Mouse (Mus musculus) spleen, embryonic (tissue): ENCODE results near the gene Gm20708.

Experiments used
- CTCF ChIA-PET: fragments of 350-600 bp; sonication (Branson Sonifier 250); formaldehyde crosslinking; loops from one replicate; lab custom pipeline; 2022; lab: Charles Lee

Gene Gm20708

DNA sequence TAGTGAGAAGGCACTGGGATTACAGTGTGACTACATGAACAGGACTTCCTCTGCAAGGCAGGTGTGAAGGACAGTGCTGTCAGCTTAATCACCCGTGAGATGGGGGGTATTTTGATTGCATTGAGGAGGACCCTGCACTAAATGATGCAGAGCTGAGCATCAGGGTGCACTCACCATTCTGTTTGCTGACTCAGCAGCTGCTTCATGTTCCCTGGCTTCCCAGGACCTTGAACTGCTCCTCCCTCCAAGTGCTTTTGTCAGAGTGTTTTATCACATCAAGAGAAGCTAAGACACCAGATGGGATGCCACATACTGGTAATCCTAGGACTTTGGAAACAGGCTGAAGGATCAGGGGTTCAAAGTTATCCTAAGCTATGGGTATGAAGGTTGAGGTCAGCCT is 46.5 kb downstream of the Gm20708 start:
- CTCF ChIA-PET: no interaction called here

DNA sequence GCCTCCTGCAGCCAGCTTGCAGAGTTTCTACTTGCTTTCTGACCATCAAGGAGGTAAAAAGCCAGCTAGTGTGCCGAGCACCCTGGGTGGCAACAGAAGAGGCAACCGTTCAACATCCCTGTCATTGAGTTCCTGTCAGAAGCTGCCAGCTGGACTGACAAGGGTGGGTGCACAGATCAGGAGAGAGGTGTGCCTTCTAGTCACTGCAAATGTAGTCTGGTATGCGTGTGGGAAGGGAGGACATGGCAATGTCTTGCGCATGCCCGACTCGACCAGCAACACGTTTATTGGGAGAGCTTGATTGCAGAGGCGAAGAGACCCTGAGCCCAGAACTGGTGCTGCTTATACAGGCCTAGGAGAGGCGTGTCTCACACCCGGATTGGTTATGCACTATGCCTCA is 48.0 kb downstream of the Gm20708 start:
- CTCF ChIA-PET: no interaction called here

DNA sequence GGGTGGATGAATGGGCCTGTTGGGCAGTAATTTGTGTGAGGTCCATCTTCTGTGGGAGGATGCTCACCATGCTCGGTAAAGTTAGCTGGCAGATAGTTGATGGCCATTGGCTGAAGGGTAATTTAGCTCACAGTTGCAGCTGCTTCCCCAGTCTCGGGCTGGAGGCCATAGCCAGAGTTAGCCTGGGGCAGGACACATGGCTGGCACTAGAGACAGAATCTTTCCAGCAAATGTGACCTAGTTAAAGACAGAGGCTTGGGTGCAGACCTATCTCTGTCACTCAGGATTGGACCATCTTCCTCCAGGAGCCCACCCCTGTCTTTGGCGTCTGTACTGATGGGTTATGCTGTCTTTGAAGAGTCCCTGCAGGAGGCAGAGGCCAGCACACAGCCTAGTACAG is 48.9 kb downstream of the Gm20708 start:
- CTCF ChIA-PET: no interaction called here

DNA sequence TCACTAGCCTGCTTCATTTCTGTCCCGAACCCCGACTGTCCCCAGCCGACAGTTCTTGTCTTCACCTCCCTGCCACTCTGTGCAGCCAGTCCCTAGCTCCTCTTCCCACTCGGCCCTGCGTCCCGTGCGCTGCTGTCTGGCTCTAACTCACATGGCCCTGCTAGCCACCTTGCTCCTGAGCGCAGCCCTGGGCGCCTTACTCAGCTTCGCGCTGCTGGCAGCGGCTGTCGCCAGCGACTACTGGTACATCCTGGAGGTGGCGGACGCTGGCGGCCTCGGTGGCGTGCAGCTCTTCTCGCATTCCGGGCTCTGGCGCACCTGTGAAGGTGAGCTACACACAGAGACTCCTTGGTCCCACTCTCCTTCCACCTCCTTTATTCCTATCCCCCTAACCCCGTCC is 51.1 kb downstream of the Gm20708 start, which contains the start of gene Tmem235:
TSS of gene Tmem235 (plus strand) at position 152 of the 400 bp plus-strand sequence.
- CTCF ChIA-PET: interaction anchor here (0.6 kb wide), 1 partner anchor 9 kb away, joined by 3 read pairs; no protein-coding TSS in a partner anchor

DNA sequence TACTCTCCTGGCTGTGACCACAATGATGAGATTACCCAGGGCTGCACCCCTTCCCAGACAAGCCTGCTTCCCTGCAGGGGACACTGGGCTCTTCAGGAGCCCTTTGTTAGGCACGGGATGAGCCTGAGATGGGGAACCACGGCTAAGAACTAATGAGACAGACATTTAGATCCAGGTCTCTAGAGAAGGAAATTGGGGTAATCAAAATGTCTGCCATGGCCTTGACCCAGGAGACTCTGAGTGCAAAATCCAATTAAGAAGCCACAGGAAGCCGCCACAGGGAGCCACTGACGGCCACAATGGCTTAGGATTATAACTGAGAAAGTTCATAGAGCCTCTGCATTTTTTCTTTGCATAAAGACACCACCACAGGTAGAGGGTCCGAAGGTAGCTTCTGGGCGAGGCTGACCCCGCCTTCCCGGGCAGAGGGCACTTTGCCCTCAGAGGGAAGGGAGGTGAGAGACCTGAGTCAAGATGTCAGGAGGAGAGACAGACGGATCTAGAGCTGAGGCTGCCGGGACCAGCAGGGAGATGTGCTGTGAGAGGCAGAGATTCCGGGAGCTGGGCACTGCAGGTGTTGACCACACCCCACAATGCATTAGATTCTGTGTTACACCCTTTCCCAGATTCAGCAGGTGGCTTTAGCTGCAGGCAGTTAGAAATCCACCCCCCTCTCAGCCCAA is 53.8 kb downstream of the Gm20708 start:
- CTCF ChIA-PET: no interaction called here

DNA sequence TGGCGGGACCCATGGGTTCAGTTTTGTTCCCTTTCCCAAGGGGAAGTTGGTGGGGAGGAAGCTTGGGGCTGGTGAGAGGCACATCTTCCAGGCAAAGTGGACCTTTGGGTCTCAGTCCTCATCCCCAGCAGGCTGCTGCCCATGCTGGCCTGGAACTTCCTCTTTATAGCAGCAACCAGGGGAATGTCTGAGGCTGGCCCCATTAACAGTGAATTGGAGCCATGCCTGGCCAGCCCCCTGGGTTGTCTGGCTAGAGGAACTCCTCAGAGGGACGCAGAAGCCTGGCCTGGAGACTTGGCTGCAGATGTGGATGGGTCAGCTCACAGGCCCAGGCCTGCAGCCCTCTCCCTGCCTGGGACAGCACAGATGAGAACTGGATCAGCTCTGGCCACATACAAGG is 55.3 kb downstream of the Gm20708 start:
- CTCF ChIA-PET: interaction anchor here (0.5 kb wide), 1 partner anchor 14 kb away, joined by 3 read pairs; no protein-coding TSS in a partner anchor

DNA sequence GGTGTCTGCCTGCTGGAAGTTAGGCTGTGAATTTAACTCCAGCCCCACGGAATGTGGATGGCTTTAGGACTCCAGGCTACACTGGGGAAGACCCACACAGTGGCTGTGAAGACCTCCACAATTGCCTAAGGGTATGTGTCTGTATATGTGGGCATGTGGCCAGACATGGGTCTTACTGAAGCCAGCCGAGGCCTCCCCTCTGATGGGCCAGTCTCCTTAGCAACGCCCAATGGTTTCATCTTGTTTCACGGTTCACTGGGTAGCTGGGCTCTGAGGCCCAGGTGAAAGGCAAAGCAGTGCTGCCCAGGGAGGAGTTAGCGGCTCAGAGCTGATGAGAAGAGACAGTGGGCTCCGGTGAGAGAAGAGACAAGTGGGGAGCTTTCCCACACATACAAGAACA is 56.5 kb downstream of the Gm20708 start:
- CTCF ChIA-PET: interaction anchor here (0.6 kb wide), 1 partner anchor 546 kb away, joined by 5 read pairs; no protein-coding TSS in a partner anchor

DNA sequence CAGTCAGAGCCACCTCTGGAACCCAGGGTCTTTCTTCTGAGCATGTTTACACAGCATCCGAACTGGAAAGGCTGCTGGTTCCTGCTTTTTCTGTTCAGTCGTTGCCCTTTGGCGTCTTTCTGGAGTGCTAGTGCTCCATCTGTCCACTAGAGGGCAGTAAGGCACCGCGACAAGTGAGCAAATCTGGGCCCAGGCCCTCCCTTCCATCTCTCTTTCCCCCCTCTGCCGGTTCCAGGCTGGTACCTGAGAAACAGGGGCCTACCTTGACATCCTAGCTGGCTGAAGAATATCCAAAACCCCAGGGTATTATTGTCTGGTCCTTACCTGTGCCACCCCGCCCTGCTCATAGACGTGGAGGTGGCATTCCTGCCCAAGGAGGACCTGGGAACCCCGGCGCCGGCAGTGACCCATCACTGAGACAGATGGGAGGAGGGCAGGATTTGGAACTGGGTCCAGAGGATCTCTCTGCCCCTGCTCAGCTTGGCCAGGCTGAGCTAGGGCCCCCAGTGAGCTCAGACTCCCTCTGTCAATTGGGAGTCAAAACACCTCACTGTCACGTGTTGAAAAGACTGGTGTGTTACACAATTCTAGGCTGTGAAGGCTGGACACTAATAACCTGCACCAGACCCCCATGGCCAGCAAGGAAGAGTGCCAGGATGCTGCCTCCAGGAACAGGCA is 61.4 kb downstream of the Gm20708 start:
- CTCF ChIA-PET: interaction anchor here (0.5 to 1.2 kb wide), 4 partner anchors 143 to 447 kb away, joined by 3 to 13 read pairs (median 5); no protein-coding TSS in a partner anchor

DNA sequence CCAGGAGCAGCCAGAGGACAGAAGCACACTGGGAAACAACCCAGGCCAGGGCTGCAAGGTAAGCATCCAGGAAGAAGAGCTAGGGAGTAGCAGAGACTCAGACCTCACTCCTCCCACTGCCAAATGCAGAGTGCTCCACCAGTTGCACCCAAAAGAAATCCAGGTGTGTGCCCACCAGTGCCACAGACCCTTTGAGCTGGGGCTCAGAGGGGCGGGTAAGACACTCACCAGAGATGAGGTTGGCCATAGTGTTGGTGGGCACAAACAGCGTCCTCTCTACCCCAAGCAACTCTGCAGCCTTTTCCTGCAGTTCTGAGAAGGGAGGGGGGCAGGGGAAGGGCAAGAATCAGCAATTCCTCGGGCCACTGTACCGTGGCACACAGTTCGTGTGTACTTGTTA is 61.9 kb downstream of the Gm20708 start:
- CTCF ChIA-PET: interaction anchor here (0.5 to 1.2 kb wide), 4 partner anchors 42 to 447 kb away, joined by 3 to 13 read pairs (median 4); no protein-coding TSS in a partner anchor

DNA sequence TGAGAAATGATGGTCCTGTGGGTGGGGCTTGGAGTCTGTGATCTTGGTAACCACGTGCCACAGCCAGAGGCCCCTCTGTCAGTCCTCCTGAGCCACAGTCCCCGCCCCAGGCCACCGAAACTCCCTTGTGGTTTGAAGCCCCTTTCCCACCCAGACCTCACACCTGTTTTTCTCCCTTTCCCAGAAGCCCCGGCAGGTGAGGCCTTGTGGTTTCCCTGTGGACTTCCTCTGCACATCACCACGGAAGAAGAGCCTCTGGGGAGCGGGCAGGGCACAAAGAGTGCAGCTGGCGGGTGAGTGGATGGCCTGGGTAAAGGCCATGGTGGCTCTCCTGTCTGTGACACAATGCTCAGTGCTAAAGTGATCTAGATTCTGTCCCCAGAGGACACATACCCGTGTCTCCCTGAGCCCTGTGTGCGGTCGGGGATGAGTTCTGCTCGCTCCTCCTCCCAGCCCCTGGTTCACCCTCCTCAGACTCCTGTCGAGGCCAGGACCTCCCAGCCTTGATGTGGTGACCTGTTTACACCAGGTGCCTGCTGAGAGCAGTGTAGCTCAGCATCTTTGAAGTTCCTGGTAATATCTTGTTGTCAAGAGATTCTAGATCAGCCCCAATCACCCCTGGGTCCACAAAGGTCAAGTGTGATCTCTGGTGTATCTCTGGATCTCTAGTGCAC is 62.6 kb downstream of the Gm20708 start:
- CTCF ChIA-PET: interaction anchor here (0.5 to 1.2 kb wide), 3 partner anchors 41 to 146 kb away, joined by 3 to 5 read pairs (median 3); no protein-coding TSS in a partner anchor

DNA sequence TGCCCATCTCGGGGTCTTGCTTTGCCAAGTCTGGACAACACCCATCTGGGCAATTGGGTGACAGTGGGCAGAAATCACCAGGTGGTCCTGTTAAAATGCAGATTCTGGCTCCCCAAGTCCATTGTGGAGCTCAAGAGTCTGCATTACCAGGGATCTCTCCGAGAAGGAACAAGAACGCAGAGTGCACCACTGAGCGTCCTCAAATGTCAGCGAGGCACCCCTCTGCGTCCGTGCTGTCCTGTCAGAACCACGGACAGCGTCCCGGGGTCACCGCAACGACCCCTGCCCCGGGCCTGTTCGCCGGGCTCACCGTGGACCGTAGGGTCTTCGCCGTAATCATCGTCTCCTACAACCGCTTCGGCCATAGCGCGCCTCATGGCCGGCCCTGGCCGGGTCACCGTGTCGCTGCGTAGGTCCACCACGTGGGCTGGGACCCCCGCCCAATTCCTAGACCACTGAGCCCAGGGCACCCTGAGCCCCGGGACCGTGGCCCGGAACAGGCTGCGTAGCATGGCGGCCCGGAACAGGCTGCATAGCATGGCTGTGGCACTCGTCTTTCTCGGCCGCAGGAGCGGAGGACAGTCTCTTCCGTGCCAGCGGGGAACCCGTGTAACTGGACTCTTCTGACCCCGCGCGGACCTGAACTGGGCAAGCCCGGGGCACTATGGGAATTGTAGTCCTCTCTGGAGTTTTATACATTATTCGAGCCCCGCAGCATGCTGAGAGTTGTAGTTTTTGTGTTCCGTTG is 63.6 kb downstream of the Gm20708 start, which contains the start of gene Tha1:
TSS of gene Tha1 (minus strand) at position 621 of the 748 bp plus-strand sequence.
- CTCF ChIA-PET: interaction anchor here (0.6 to 0.8 kb wide), 3 partner anchors 51 to 272 kb away, joined by 4 to 18 read pairs (median 5); no protein-coding TSS in a partner anchor

DNA sequence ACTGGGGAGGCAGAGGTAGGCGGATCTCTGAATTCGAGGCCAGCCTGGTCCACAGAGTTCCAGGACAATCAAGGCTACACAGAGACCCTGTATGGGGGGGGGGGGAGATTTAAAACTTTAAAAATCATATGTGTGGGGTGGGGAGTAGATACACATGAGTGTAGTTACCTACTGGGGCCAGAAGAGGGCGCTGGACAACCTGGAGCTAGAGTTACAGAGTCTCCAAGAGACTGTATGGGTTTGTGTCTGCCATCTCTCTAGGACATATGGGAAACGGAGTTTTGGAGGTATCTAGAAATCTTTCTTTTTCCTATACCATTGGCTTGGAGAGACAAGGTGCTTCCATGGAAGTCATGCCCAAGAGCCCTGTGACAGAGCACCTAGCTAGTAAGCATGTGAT is 65.0 kb downstream of the Gm20708 start:
- CTCF ChIA-PET: interaction anchor here (0.6 to 1.2 kb wide), 4 partner anchors 44 to 1381 kb away, joined by 3 to 19 read pairs (median 4); no protein-coding TSS in a partner anchor

DNA sequence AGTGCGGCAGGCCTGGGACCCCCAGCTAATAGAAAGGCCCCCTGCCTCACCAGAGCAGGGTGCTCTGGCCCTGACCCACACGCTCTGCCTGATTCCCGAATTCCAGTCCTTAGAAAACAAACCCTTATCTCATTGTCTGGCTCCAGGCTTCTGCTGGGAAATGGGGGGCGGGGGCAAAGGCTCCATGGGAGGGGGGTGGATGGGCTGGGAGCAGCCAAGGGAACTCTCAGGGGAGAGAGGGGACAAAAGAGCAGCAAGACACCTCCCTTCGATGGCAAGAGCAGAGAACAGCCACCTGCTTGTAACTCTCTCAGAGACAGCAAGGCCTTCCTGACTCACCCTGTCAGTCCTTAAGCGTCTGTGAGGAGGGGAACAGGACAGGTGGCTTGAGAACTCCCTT is 66.2 kb downstream of the Gm20708 start:
- CTCF ChIA-PET: interaction anchor here (0.7 kb wide), 1 partner anchor 972 kb away, joined by 5 read pairs; no protein-coding TSS in a partner anchor

DNA sequence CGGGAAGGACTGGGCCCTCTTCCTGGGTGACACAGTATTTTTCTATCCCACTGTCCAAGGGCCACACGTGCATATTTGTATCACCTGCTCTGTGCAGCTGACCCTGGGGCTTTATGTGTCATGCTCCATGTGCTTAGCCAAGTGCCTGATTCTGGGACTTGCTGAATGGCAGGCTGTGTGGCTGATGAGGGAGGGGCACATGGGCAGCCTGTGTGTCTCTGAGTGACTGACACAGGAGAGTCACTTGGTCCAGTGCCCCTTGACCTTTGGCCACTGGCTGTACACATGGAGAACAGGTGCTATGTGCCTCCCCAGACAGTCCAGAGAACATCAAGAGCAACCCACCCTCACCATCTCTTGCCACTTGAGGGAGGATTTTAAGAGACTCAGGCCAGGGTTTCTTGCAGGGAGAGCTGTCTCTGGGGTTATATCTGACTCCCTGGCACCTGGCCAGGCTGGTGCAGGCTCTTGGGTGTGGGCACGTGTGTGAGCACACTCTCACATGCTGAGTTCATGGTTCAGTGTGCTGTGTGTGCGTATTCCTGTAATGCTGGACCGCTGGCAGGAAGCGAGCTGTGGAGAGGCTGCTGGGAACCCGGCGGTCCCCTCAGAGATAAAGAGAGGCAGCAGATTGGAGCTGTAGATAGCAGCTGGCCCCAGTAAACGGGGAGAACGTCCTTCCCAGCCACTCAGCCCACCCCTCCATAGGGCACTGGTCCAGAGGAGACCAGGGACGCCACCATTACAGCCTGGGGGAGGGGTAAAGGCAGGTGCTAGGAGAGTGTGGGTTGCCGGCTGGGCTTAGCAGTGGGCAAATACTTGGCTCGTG is 68.7 kb downstream of the Gm20708 start:
- CTCF ChIA-PET: interaction anchor here (0.6 kb wide), 2 partner anchors 41 to 106 kb away, joined by 3 read pairs; no protein-coding TSS in a partner anchor

DNA sequence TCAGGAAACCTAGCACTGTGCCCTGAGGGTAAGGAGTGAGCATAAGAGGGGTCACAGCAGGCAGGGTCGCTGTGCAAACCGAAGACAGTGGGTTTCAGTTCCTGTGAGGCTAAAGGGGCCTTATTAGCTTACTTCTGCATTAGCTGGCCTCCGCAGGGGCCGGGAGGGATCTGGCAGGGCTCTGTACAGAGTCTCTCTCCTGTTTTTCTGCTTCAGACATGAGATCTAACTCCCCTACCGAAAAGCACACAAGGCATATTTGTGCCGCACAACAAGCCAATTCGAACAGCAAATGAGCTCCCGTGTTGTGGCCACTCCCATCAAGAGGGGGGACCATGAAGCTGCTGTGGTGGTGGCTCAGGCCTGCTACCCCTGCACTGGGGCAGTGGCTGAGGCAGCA is 69.4 kb downstream of the Gm20708 start:
- CTCF ChIA-PET: interaction anchor here (0.6 kb wide), 2 partner anchors 41 to 107 kb away, joined by 3 read pairs; no protein-coding TSS in a partner anchor

DNA sequence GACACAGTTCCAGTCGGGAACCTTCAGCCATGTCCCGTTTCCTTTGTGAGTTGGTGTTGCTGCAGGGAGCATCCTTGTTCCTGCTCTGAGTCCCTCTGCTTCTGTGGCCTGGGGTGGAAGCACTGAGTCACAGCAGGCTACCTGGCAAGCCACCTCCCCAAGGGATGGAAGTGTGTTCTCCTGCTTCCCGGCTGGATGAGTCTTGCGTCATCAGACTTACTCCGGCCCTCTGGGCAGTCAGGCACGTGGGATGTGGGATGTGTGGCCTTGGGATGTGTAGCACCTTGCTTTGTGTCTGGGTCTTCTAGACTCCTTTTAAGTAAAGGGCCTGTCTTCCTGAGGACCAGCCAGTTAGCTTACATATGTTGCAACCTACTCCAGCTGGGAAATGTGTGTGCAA is 70.2 kb downstream of the Gm20708 start:
- CTCF ChIA-PET: no interaction called here

DNA sequence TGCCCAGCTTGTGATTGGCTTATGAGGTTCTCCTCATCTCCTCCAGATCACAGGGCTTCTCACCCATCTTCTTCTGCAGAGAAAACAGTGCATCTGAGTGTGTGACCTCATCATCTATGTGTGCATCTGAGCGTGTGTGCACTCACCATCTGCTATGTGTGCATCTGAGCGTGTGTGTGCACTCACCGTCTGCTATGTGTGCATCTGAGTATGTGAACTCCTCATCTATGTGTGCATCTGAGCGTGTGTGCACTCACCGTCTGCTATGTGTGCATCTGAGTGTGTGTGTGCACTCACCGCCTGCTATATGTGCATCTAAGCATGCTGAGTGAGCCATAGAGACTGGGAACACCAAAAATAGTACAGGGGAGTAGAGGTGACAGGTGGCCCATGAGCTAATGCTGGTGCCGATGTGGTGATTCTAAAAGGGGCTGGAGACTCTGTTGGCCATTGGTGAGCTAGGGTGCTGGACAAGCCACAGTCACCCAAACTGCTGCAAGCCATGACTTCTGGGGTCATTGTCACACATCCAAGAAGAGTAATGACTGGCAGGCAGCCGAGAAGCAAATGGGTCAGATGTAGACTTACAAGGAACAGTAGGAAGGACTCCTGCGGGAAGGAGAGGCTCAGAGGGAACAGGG is 71.0 kb downstream of the Gm20708 start:
- CTCF ChIA-PET: no interaction called here

DNA sequence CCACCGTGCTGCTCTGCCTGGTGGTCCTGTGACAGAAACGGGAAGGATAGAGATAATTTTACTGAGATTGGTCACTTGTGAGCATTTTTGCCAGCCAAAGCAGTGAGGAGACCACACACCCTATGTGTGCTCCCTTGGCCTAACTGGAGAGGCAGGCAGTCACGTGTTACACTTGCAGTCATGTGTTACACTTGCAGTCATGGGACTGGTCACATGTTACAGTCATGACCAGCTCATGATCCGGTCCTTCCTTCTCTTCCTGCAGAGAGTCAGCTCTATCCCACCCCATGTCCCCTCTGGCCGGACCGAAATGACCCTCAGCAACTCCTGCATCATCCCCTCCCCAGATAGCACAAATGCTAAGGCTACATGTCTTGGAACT is 71.5 kb downstream of the Gm20708 start:
- CTCF ChIA-PET: no interaction called here

DNA sequence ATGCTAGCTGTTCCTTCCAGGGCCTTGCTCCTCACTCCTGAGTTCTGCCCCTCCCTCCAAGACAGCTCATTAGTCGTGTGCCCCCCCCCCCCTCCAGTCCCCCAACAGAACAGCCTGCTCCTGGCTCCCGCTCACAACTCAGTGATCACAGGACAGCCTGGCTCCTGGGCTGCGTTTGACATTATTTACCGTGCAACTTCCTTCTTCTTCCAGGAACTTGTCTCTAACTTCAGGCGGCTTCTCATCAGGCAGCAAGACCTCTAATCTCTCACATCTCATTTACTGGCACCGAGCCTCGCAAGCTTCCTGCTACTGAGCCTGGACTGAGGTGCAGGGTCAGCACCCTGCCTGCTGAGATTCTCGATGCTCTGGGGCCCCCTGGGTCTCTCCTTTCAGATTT is 72.3 kb downstream of the Gm20708 start:
- CTCF ChIA-PET: interaction anchor here (0.6 kb wide), 1 partner anchor 46 kb away, joined by 3 read pairs; no protein-coding TSS in a partner anchor
